15 mouse cellular contexts compared by ENCODE assay signal in genomic region chr4:155482125-155482480, GRCm38 (mm10). TPM values are rescaled to one million over a fixed set of nuclear protein-coding genes. Genes with fewer than 3 reads are reported as not detected.
DNase-seq lines count a peak whose midpoint lies in the region; ATAC-seq and TF ChIP-seq lines count a peak whose summit lies in the region.
"Had no signal": no experiment of that assay in that cellular context is flagged by ENCODE, and none has a peak within 500 bp of the region (broad histone marks: within the 10 kb centered on the region; RNA-seq: fewer than 3 reads in every experiment).

No protein-coding gene starts in this region.

- peak overlapping the region; percentile 59 for H3K27ac ChIP-seq in heart, embryonic 16.5 days (ENCODE audit: low read length)
- peak overlapping the region; percentile 53; the same call in 1 of the 2 replicates for H3K27ac ChIP-seq in lung, embryonic 15.5 days
- peak overlapping the region; percentile 28 for H3K27ac ChIP-seq in embryonic fibroblast, embryonic 13.5 days (ENCODE audit: insufficient read depth, low read length)
- H3K27ac ChIP-seq in stomach, embryonic 15.5 days, result peak overlapping the region; percentile 67; the same call in 1 of the 2 replicates
- H3K27ac ChIP-seq: embryonic facial prominence, embryonic 12.5 days; midbrain, embryonic 13.5 days had no signal

- H3K9ac ChIP-seq in heart, embryonic 16.5 days (ENCODE audit: low read length), result peak overlapping the region; percentile 61
- no peak overlapping the region for H3K9ac ChIP-seq in lung, embryonic 15.5 days
- H3K9ac ChIP-seq in stomach, embryonic 15.5 days, result 0 out of 2 replicates have a peak overlapping the region, but pooled peaks have one; percentile 4
- H3K9ac ChIP-seq: embryonic facial prominence, embryonic 12.5 days had no signal

- no peak for DNase-seq in heart, postnatal 14 days
- no peak for DNase-seq in lung, postnatal 36 days
- no peak for DNase-seq in adrenal gland, postnatal 10 days

- no peak for TF ChIP-seq CTCF in embryonic fibroblast, embryonic 13.5 days (IDR thresholded peaks at IDR 0.05; ENCODE audit: borderline replicate concordance, insufficient read depth, low read length)

- peak overlapping the region; percentile 40; the same call in 1 of the 2 replicates for H3K4me3 ChIP-seq in heart, embryonic 16.5 days (ENCODE audit: low read length)
- H3K4me3 ChIP-seq in lung, embryonic 15.5 days, result 0 out of 2 replicates have a peak overlapping the region, but pooled peaks have one; percentile 30
- H3K4me3 ChIP-seq in embryonic fibroblast, embryonic 13.5 days (ENCODE audit: insufficient read depth, low read length), result no peak overlapping the region
- H3K4me3 ChIP-seq in stomach, embryonic 15.5 days (replicated peaks), result peak overlapping the region; percentile 29; the same call in 1 of the 2 replicates
- H3K4me3 ChIP-seq: embryonic facial prominence, embryonic 12.5 days; midbrain, embryonic 13.5 days had no signal

- H3K27me3 ChIP-seq in heart, embryonic 16.5 days (ENCODE audit: control insufficient read depth, insufficient read depth, low read length), result peaks cover 3% of the 10 kb centered on the region; the same call in 1 of the 2 replicates
- H3K27me3 ChIP-seq in lung, embryonic 15.5 days, result no peaks in the 10 kb centered on the region
- H3K27me3 ChIP-seq in stomach, embryonic 15.5 days (replicated peaks), result no peaks in the 10 kb centered on the region
- H3K27me3 ChIP-seq: midbrain, embryonic 13.5 days; Patski had no signal

- TF ChIP-seq POLR2A in embryonic fibroblast, embryonic 13.5 days (IDR thresholded peaks at IDR 0.05; ENCODE audit: low read depth, low read length), result no peak

- 88% methylated on average over 6 of the region's 6 CpGs for WGBS in heart, embryonic 16.5 days
- 91% methylated on average over 6 of the region's 6 CpGs for WGBS in lung, embryonic 15.5 days
- 89% methylated on average over 6 of the region's 6 CpGs for WGBS in stomach, embryonic 15.5 days

- ATAC-seq in heart, embryonic 16.5 days (replicated peaks; ENCODE audit: extremely low read depth, insufficient read depth, low FRiP score), result 0 out of 2 replicates have a peak, but pooled peaks have one; percentile 7
- no peak for ATAC-seq in lung, embryonic 15.5 days (ENCODE audit: borderline replicate concordance, extremely low read depth, low FRiP score, low TSS enrichment)
- ATAC-seq in stomach, embryonic 15.5 days (ENCODE audit: insufficient read depth, low FRiP score, low read depth), result no peak
- ATAC-seq: Patski had no signal

- intact Hi-C loops in heart, postnatal 14 days (cut with DNase I), result loop anchor here (5.0 kb wide), 1 partner anchor 215 kb away; no protein-coding TSS in a partner anchor

- peak overlapping the region; percentile 64; the same call in 1 of the 2 replicates for H3K4me2 ChIP-seq in heart, embryonic 16.5 days (ENCODE audit: low read depth, low read length)
- peak overlapping the region; percentile 57 for H3K4me2 ChIP-seq in lung, embryonic 15.5 days
- peak overlapping the region; percentile 58 for H3K4me2 ChIP-seq in stomach, embryonic 15.5 days

- no peaks in the 10 kb centered on the region for H3K9me3 ChIP-seq in heart, embryonic 16.5 days (replicated peaks; ENCODE audit: control insufficient read depth, low read length)
- no peaks in the 10 kb centered on the region for H3K9me3 ChIP-seq in lung, embryonic 15.5 days
- no peaks in the 10 kb centered on the region for H3K9me3 ChIP-seq in stomach, embryonic 15.5 days
- H3K9me3 ChIP-seq: embryonic facial prominence, embryonic 12.5 days; midbrain, embryonic 13.5 days had no signal

- H3K4me1 ChIP-seq in heart, embryonic 16.5 days (ENCODE audit: control insufficient read depth, insufficient read depth, low read length), result peaks cover 13% of the 10 kb centered on the region
- H3K4me1 ChIP-seq in lung, embryonic 15.5 days, result peaks cover 13% of the 10 kb centered on the region
- H3K4me1 ChIP-seq in embryonic fibroblast, embryonic 13.5 days (ENCODE audit: control insufficient read depth, insufficient read depth, low read length), result no peaks in the 10 kb centered on the region
- H3K4me1 ChIP-seq in stomach, embryonic 15.5 days, result peaks cover 11% of the 10 kb centered on the region
- H3K4me1 ChIP-seq: embryonic facial prominence, embryonic 12.5 days; midbrain, embryonic 13.5 days had no signal

- H3K36me3 ChIP-seq in heart, embryonic 16.5 days (ENCODE audit: control insufficient read depth, insufficient read depth), result no peaks in the 10 kb centered on the region
- H3K36me3 ChIP-seq in lung, embryonic 15.5 days, result no peaks in the 10 kb centered on the region
- H3K36me3 ChIP-seq in stomach, embryonic 15.5 days, result no peaks in the 10 kb centered on the region
- H3K36me3 ChIP-seq: embryonic facial prominence, embryonic 12.5 days; midbrain, embryonic 13.5 days had no signal

RNA-seq across cellular contexts. Expression of gene Gnb1, which starts 9.1 kb away (rescaled TPM):
- polyA plus RNA-seq in heart, embryonic 16.5 days (2015; fragmentation: Nextera tagmentation; extraction: Ambion mirVana), result 316 and 336 TPM in 2 replicates
- total RNA-seq in heart, postnatal 14 days (2021), result 100 to 1,000 TPM; 207 to 223 TPM
- polyA plus RNA-seq in lung, embryonic 15.5 days (2015; fragmentation: Nextera tagmentation; extraction: Ambion mirVana), result 527 and 534 TPM in 2 replicates
- polyA plus RNA-seq in embryonic fibroblast, embryonic 13.5 days (2011; ENCODE audit: insufficient read length, low read depth, missing spikeins), result 532 and 536 TPM in 2 replicates
- polyA plus RNA-seq in stomach, embryonic 15.5 days (2015; fragmentation: Nextera tagmentation; extraction: Ambion mirVana), result 446 and 447 TPM in 2 replicates
- total RNA-seq in adrenal gland, postnatal 10 days (2021), result 100 to 1,000 TPM; 375 to 395 TPM

RNA-seq across cellular contexts. Expression of gene Tmem52, which starts 13.2 kb away (rescaled TPM):
- not detected in 2 replicates for polyA plus RNA-seq in heart, embryonic 16.5 days (2015; fragmentation: Nextera tagmentation; extraction: Ambion mirVana)
- 1 to 10 TPM; 3.6 to 6.9 TPM for total RNA-seq in heart, postnatal 14 days (2021)
- polyA plus RNA-seq in lung, embryonic 15.5 days (2015; fragmentation: Nextera tagmentation; extraction: Ambion mirVana), result 0.18 and 0.27 TPM in 2 replicates
- not detected in 2 replicates for polyA plus RNA-seq in embryonic fibroblast, embryonic 13.5 days (2011; ENCODE audit: insufficient read length, low read depth, missing spikeins)
- polyA plus RNA-seq in stomach, embryonic 15.5 days (2015; fragmentation: Nextera tagmentation; extraction: Ambion mirVana), result 0.28 and 0.46 TPM in 2 replicates
- 10 to 100 TPM; 14.9 to 17.5 TPM for total RNA-seq in adrenal gland, postnatal 10 days (2021)
- total RNA-seq: hematopoietic stem cell, adult 5-6 weeks had no signal
- polyA plus RNA-seq: CD4-positive, CD25-positive, alpha-beta regulatory T cell, adult 4 months; embryonic facial prominence, embryonic 12.5 days; forebrain, embryonic 11.5 days; limb, embryonic 11.5 days; midbrain, embryonic 13.5 days; neural tube, embryonic 14.5 days had no signal
